Mouse (Mus musculus): ENCODE results near the gene Gck. TPM values are rescaled to one million over a fixed set of nuclear protein-coding genes. Genes with fewer than 3 reads are reported as not detected.

Gene Gck
- polyA plus RNA-seq (2012; rRNA removed) = 2.8 and 3.7 TPM in 2 replicates

GRCm38 (mm10) chr11:5949586-5950352 is at the start of gene Gck:
TSS of gene Gck (minus strand) at chr11:5950081.

GRCm38 (mm10) chr11:5955546-5956276 is 5.8 kb upstream of the Gck start, which contains the start of gene Ykt6:
TSS of gene Ykt6 (plus strand) at chr11:5955693.

GRCm38 (mm10) chr11:5898531-5898930 is 51.4 kb downstream of the Gck start, which contains the start of gene Myl7:
TSS of gene Myl7 (minus strand) at chr11:5898782.

GRCm38 (mm10) chr11:5877921-5878526 is 71.9 kb downstream of the Gck start, which contains the start of gene Pold2:
TSS of gene Pold2 (minus strand) at chr11:5878292.

GRCm38 (mm10) chr11:5861678-5862393 is 88.0 kb downstream of the Gck start, which contains the start of gene Aebp1:
TSS of gene Aebp1 (plus strand) at chr11:5861947.

Other genes starting within 250 kb of the Gck start
- gene Mrps24, start 234.4 kb downstream of the Gck start, polyA plus RNA-seq (2012; rRNA removed) = 270 and 800 TPM in 2 replicates
- gene Urgcp, start 187.7 kb downstream of the Gck start, polyA plus RNA-seq (2012; rRNA removed) = 32.5 and 35.5 TPM in 2 replicates
- gene Dbnl, start 161.6 kb downstream of the Gck start, polyA plus RNA-seq (2012; rRNA removed) = 88.1 and 97.6 TPM in 2 replicates
- gene Pgam2, start 146.3 kb downstream of the Gck start, polyA plus RNA-seq (2012; rRNA removed) = 0.41 and 0.60 TPM in 2 replicates
- gene Polm, start 112.1 kb downstream of the Gck start, polyA plus RNA-seq (2012; rRNA removed) = 47.9 and 50.9 TPM in 2 replicates
- 591 and 654 TPM in 2 replicates for gene Aebp1, start 88.1 kb downstream of the Gck start, polyA plus RNA-seq (2012; rRNA removed)
- gene Pold2, start 71.8 kb downstream of the Gck start, polyA plus RNA-seq (2012; rRNA removed) = 236 and 430 TPM in 2 replicates
- 0.30 TPM in 1 of 2 replicates, not detected in the other for gene Myl7, start 51.3 kb downstream of the Gck start, polyA plus RNA-seq (2012; rRNA removed)
- 67.8 and 75.0 TPM in 2 replicates for gene Ykt6, start 5.6 kb upstream of the Gck start, polyA plus RNA-seq (2012; rRNA removed)
- 4.3 and 4.9 TPM in 2 replicates for gene Camk2b, start 116.3 kb upstream of the Gck start, polyA plus RNA-seq (2012; rRNA removed)
- gene A730071L15Rik, start 249.9 kb upstream of the Gck start, polyA plus RNA-seq (2012; rRNA removed) = 0.09 TPM in 1 of 2 replicates, not detected in the other

All from ovary, adult 2 months (tissue).